10 mouse cellular contexts compared by ENCODE assay signal in genomic region chr8:64690845-64691244, GRCm38 (mm10). TPM values are rescaled to one million over a fixed set of nuclear protein-coding genes. Genes with fewer than 3 reads are reported as not detected.
DNase-seq lines count a peak whose midpoint lies in the region; ATAC-seq and TF ChIP-seq lines count a peak whose summit lies in the region.
"Had no signal": no experiment of that assay in that cellular context is flagged by ENCODE, and none has a peak within 500 bp of the region (broad histone marks: within the 10 kb centered on the region; RNA-seq: fewer than 3 reads in every experiment).

No protein-coding gene starts in this region.

- no peaks in the 10 kb centered on the region for H3K36me3 ChIP-seq in neural tube, embryonic 11.5 days (ENCODE audit: control insufficient read depth, insufficient read depth, low read length)
- H3K36me3 ChIP-seq in limb, embryonic 14.5 days (ENCODE audit: control insufficient read depth, insufficient read depth, low read length) = no peaks in the 10 kb centered on the region
- H3K36me3 ChIP-seq: stomach, embryonic 15.5 days had no signal

- H3K4me1 ChIP-seq in neural tube, embryonic 11.5 days (ENCODE audit: control insufficient read depth, insufficient read depth, low read length) = 0 out of 2 replicates have a peak, but pooled peaks cover 2% of the 10 kb centered on the region
- 0 out of 2 replicates have a peak, but pooled peaks cover 6% of the 10 kb centered on the region for H3K4me1 ChIP-seq in limb, embryonic 14.5 days (ENCODE audit: control insufficient read depth, insufficient read depth, low read length)
- H3K4me1 ChIP-seq: stomach, embryonic 15.5 days had no signal

- no peak overlapping the region for H3K27ac ChIP-seq in neural tube, embryonic 11.5 days (ENCODE audit: low read depth, low read length)
- no peak overlapping the region for H3K27ac ChIP-seq in limb, embryonic 14.5 days (replicated peaks; ENCODE audit: low read depth, low read length)
- H3K27ac ChIP-seq: stomach, embryonic 15.5 days had no signal

- no peak for ATAC-seq in cerebellum, adult (ENCODE audit: insufficient number of reproducible peaks, low FRiP score, low TSS enrichment)
- no peak for ATAC-seq in neural tube, embryonic 11.5 days (ENCODE audit: insufficient read depth, low FRiP score, low TSS enrichment)
- ATAC-seq in limb, embryonic 14.5 days (ENCODE audit: low FRiP score, low read depth) = no peak

- no peaks in the 10 kb centered on the region for H3K27me3 ChIP-seq in neural tube, embryonic 11.5 days (ENCODE audit: control insufficient read depth, insufficient read depth, low read length)
- H3K27me3 ChIP-seq in limb, embryonic 14.5 days (ENCODE audit: control insufficient read depth, insufficient read depth, low read length) = no peaks in the 10 kb centered on the region
- H3K27me3 ChIP-seq: stomach, embryonic 15.5 days had no signal

- DNase-seq in cerebellum, postnatal 25 days = peak; percentile 41 to 45
- no peak for DNase-seq in neural tube, embryonic 11.5 days (ENCODE audit: low spot score)
- DNase-seq in neural tube, embryonic 10.5 days (ENCODE audit: extremely low spot score, low spot score) = no peak
- DNase-seq in limb, embryonic 14.5 days (ENCODE audit: low spot score) = no peak
- no peak for DNase-seq in adrenal gland, adult 2 months
- no peak for DNase-seq in kidney, postnatal 14 days
- no peak for DNase-seq in lung, postnatal 25 days (ENCODE audit: low spot score)
- DNase-seq: gastrocnemius, postnatal 25 days had no signal

- no peaks in the 10 kb centered on the region for H3K9me3 ChIP-seq in neural tube, embryonic 11.5 days (ENCODE audit: control insufficient read depth, low read length)
- H3K9me3 ChIP-seq in limb, embryonic 14.5 days (ENCODE audit: control insufficient read depth, low read length) = no peaks in the 10 kb centered on the region
- H3K9me3 ChIP-seq: stomach, embryonic 15.5 days had no signal

- H3K4me2 ChIP-seq in neural tube, embryonic 11.5 days (ENCODE audit: low read depth) = peak overlapping the region; percentile 6; the same call in 1 of the 2 replicates
- H3K4me2 ChIP-seq in limb, embryonic 14.5 days (replicated peaks; ENCODE audit: low read depth, low read length, severe bottlenecking) = peak overlapping the region; percentile 81

- WGBS in neural tube, embryonic 11.5 days = 90% methylated on average over 6 of the region's 6 CpGs
- 78% methylated on average over 6 of the region's 6 CpGs for WGBS in limb, embryonic 14.5 days

- H3K9ac ChIP-seq in neural tube, embryonic 11.5 days (ENCODE audit: low read length) = no peak overlapping the region
- no peak overlapping the region for H3K9ac ChIP-seq in limb, embryonic 14.5 days (ENCODE audit: low read depth, low read length, severe bottlenecking)
- H3K9ac ChIP-seq: stomach, embryonic 15.5 days had no signal

- H3K4me3 ChIP-seq in neural tube, embryonic 11.5 days (ENCODE audit: low read depth, low read length) = no peak overlapping the region
- peak overlapping the region; percentile 70 for H3K4me3 ChIP-seq in limb, embryonic 14.5 days (replicated peaks; ENCODE audit: low read length)

- no peak for TF ChIP-seq POLR2A in limb, embryonic 14.5 days (IDR thresholded peaks at IDR 0.05; ENCODE audit: borderline replicate concordance, extremely low read depth, insufficient read depth, insufficient read length)

RNA-seq across cellular contexts. Expression of gene Cpe, which starts 2.0 kb away (rescaled TPM):
- polyA plus RNA-seq in neural tube, embryonic 11.5 days (2014; fragmentation: Nextera tagmentation; extraction: Ambion mirVana) = 249 and 271 TPM in 2 replicates
- 132 and 139 TPM in 2 replicates for polyA plus RNA-seq in limb, embryonic 14.5 days (2012; rRNA removed)
- polyA plus RNA-seq in limb, embryonic 14.5 days (2014; fragmentation: Nextera tagmentation; extraction: Ambion mirVana) = 194 and 222 TPM in 2 replicates
- 1,000 to 10,000 TPM in 1 of 2 experiments, 100 to 1,000 TPM in 1; 895 to 1,063 TPM for total RNA-seq in adrenal gland, adult 2 months (2021)
- polyA plus RNA-seq in adrenal gland, adult 2 months (2012; rRNA removed) = 299 and 315 TPM in 2 replicates

RNA-seq across cellular contexts. Expression of gene Msmo1, which starts 42.7 kb away (rescaled TPM):
- 186 and 195 TPM in 2 replicates for polyA plus RNA-seq in neural tube, embryonic 11.5 days (2014; fragmentation: Nextera tagmentation; extraction: Ambion mirVana)
- 52.9 and 55.6 TPM in 2 replicates for polyA plus RNA-seq in limb, embryonic 14.5 days (2012; rRNA removed)
- 79.5 and 99.9 TPM in 2 replicates for polyA plus RNA-seq in limb, embryonic 14.5 days (2014; fragmentation: Nextera tagmentation; extraction: Ambion mirVana)
- 100 to 1,000 TPM; 213 to 344 TPM for total RNA-seq in adrenal gland, adult 2 months (2021)
- polyA plus RNA-seq in adrenal gland, adult 2 months (2012; rRNA removed) = 19.4 and 34.0 TPM in 2 replicates

Comparison
In these comparisons a context has a peak if more than half of its experiments do, and no peak if none do; other contexts are left out.
1. DNase-seq: peak in cerebellum, postnatal 25 days (2 of 2); none in neural tube, embryonic 11.5 days (single experiment), neural tube, embryonic 10.5 days (single experiment), limb, embryonic 14.5 days (single experiment), adrenal gland, adult 2 months (single experiment), kidney, postnatal 14 days (single experiment) and lung, postnatal 25 days (single experiment).